Mouse (Mus musculus): Measurements from ENCODE around the gene Cdh4. TPM values are rescaled to one million over a fixed set of nuclear protein-coding genes. Genes with fewer than 3 reads are reported as not detected.

Cdh4 gene
- polyA plus RNA-seq, 1 experiment from 2014 or later, result 8.2 TPM

DNA sequence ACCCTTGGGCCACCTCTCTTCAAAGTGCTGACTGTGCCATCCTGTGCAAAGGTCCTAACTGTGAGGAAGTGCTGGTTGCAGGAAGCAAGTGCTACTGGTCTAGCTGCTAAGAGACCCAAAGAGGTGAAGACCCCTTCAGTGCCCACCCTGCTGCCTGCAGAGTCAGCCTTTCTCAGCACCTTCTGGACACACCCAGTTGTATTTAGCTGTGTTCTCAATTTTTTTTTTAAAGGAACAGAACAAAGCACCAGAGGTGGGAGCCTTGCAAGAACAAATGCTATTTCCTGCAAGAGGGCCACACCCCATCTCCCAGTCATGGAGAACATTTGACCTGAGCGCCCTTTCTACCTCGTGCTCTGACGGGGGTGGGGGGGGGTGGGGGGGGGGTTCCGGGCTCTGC lies 138.2 kb downstream of the Cdh4 start:
- H3K4me2 ChIP-seq (replicated peaks; ENCODE audit: low read depth, low read length), result no peak overlapping the region
- no peaks in the 10 kb centered on the region for H3K36me3 ChIP-seq (ENCODE audit: control insufficient read depth, insufficient read depth, low read length)
- 66% methylated on average over 4 of the region's 4 CpGs for WGBS
- no peaks in the 10 kb centered on the region for H3K9me3 ChIP-seq (ENCODE audit: control insufficient read depth, low read length)
- DNase-seq (ENCODE audit: low spot score) (no peak), ATAC-seq (ENCODE audit: low FRiP score) (no peak)
- no peak overlapping the region for H3K9ac ChIP-seq (ENCODE audit: low read depth, low read length)
- H3K27me3 ChIP-seq (ENCODE audit: control insufficient read depth, insufficient read depth, low read length), result no peaks in the 10 kb centered on the region
- no peaks in the 10 kb centered on the region for H3K4me1 ChIP-seq (replicated peaks; ENCODE audit: control insufficient read depth, insufficient read depth, low read length)
- no peak overlapping the region for H3K27ac ChIP-seq (ENCODE audit: low read depth, low read length)
- no peak overlapping the region for H3K4me3 ChIP-seq (ENCODE audit: low read depth, low read length)

DNA sequence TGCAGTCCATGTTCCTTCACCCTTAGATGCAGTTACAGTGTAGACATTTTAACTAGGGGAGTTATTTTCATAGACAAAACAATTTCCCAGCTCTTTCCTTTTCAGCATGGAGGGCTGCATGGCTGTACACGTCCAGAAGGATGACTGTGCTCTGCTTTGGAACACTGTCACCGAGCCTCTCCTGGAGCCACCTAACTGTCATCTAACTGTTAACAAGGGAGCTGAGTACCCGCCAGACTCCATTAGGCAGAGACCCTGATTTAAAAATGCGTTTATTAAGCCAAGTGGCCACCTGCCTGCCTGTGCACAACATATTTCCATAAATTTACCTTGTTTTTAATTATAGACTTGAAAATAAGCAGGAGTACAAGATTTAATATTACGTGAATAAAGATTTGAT lies 138.8 kb downstream of the Cdh4 start:
- Histone ChIP-seq H3K36me3 (ENCODE audit: control insufficient read depth, insufficient read depth, low read length) (no peaks in the 10 kb centered on the region), H3K27ac (ENCODE audit: low read depth, low read length) (no peak overlapping the region), H3K4me3 (ENCODE audit: low read depth, low read length) (no peak overlapping the region), H3K4me1 (replicated peaks; ENCODE audit: control insufficient read depth, insufficient read depth, low read length) (no peaks in the 10 kb centered on the region), H3K9me3 (ENCODE audit: control insufficient read depth, low read length) (no peaks in the 10 kb centered on the region), H3K27me3 (ENCODE audit: control insufficient read depth, insufficient read depth, low read length) (no peaks in the 10 kb centered on the region), H3K9ac (ENCODE audit: low read depth, low read length) (no peak overlapping the region), H3K4me2 (replicated peaks; ENCODE audit: low read depth, low read length) (no peak overlapping the region)
- ATAC-seq (ENCODE audit: low FRiP score), result no peak
- 79% methylated on average over 5 of the region's 5 CpGs for whole genome bisulfite sequencing
- no peak for DNase-seq (ENCODE audit: low spot score)

DNA sequence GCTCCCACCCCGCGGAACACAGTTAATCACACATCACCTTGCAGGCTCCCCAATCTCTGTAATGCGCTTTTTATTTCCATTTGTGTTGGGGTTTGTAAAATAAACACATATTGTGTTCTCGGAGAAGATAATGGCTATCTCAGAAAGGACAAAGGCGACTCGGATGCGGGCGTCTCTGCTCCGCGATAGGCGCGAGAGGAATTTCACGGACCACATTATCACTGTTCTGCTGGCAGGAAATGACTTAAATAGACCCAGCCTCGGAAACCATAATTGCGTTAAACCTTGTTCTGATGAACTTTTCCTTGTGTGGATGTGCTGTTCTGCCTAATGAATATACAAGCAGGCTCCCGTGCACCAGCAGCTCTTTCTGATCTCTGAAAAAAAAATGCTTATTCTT lies 140.7 kb downstream of the Cdh4 start:
- Histone ChIP-seq H3K4me1 (replicated peaks; ENCODE audit: control insufficient read depth, insufficient read depth, low read length) (no peaks in the 10 kb centered on the region), H3K36me3 (ENCODE audit: control insufficient read depth, insufficient read depth, low read length) (no peaks in the 10 kb centered on the region), H3K9me3 (ENCODE audit: control insufficient read depth, low read length) (no peaks in the 10 kb centered on the region), H3K27ac (ENCODE audit: low read depth, low read length) (no peak overlapping the region), H3K27me3 (ENCODE audit: control insufficient read depth, insufficient read depth, low read length) (no peaks in the 10 kb centered on the region), H3K9ac (ENCODE audit: low read depth, low read length) (no peak overlapping the region), H3K4me3 (ENCODE audit: low read depth, low read length) (no peak overlapping the region), H3K4me2 (replicated peaks; ENCODE audit: low read depth, low read length) (no peak overlapping the region)
- ATAC-seq (ENCODE audit: low FRiP score), result no peak
- 68% methylated on average over 16 of the region's 16 CpGs for WGBS
- DNase-seq (ENCODE audit: low spot score), result no peak

DNA sequence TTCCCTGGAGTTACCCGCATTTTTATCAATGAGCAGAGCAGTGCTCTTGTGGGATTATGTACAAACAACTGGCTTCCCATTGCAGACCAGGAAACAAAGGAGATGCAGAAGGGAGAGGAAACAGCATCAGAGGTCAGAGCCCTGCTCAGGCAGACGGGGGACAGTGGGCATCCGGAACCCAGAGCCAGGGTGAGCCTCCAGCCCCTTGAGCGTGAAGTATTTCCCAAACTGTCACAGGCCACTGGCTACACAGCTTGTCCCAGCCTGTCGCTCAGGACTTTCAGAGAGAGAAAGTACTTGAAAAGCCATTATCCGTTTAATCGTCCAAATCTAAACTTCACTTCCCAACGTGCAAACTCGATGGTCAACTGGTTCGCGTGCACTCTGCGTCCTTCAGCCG lies 142.4 kb downstream of the Cdh4 start:
- Histone ChIP-seq H3K27me3 (ENCODE audit: control insufficient read depth, insufficient read depth, low read length) (no peaks in the 10 kb centered on the region), H3K4me2 (replicated peaks; ENCODE audit: low read depth, low read length) (no peak overlapping the region), H3K9me3 (ENCODE audit: control insufficient read depth, low read length) (no peaks in the 10 kb centered on the region), H3K9ac (ENCODE audit: low read depth, low read length) (no peak overlapping the region), H3K36me3 (ENCODE audit: control insufficient read depth, insufficient read depth, low read length) (no peaks in the 10 kb centered on the region), H3K4me1 (replicated peaks; ENCODE audit: control insufficient read depth, insufficient read depth, low read length) (no peaks in the 10 kb centered on the region), H3K27ac (ENCODE audit: low read depth, low read length) (no peak overlapping the region), H3K4me3 (ENCODE audit: low read depth, low read length) (no peak overlapping the region)
- DNase-seq (ENCODE audit: low spot score) (no peak), ATAC-seq (ENCODE audit: low FRiP score) (no peak)
- 59% methylated on average over 13 of the region's 13 CpGs for WGBS

DNA sequence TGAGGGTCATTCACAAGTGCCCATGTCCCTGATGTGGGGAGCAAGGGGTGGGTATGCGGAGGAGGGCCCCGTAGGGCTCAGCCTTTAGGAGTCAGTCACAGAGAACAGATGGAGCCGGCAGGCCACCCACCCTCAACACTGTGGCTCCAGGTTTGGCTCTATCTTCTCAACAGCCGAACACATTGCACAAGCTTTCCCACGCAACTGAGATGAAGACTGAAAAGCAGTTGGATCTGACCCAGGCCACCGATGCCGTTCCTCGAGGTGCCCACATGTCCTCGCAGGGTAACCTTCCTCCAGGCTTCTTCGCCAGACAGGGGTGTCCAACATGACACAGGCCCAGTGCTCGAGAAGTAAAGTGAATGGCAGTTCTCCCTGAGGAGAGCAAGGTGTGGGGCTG lies 144.2 kb downstream of the Cdh4 start:
- ATAC-seq (ENCODE audit: low FRiP score) (no peak), DNase-seq (ENCODE audit: low spot score) (no peak)
- Histone ChIP-seq H3K4me2 (replicated peaks; ENCODE audit: low read depth, low read length) (no peak overlapping the region), H3K4me1 (replicated peaks; ENCODE audit: control insufficient read depth, insufficient read depth, low read length) (no peaks in the 10 kb centered on the region), H3K4me3 (ENCODE audit: low read depth, low read length) (no peak overlapping the region), H3K27ac (ENCODE audit: low read depth, low read length) (no peak overlapping the region), H3K36me3 (ENCODE audit: control insufficient read depth, insufficient read depth, low read length) (no peaks in the 10 kb centered on the region), H3K27me3 (ENCODE audit: control insufficient read depth, insufficient read depth, low read length) (no peaks in the 10 kb centered on the region), H3K9ac (ENCODE audit: low read depth, low read length) (no peak overlapping the region), H3K9me3 (ENCODE audit: control insufficient read depth, low read length) (no peaks in the 10 kb centered on the region)
- 85% methylated on average over 11 of the region's 11 CpGs for WGBS

DNA sequence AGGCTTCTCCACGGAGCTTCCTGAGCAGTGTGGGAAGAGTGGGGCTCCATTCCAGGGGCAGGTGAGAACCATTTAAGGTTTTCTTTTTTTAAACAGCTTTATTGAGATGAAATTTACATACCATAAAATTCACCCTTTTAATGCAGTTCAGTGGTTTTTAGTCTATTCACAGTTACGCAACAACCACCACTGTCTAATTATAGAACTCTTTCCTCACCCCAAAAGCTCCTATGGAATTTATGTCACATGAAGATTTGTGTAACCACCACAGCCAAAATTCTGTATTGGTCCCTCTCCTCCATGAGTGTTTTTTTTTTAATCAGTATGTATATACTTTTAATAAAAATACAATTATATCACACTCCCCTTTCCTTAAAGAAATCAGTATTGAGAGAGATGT lies 144.8 kb downstream of the Cdh4 start:
- no peaks in the 10 kb centered on the region for H3K36me3 ChIP-seq (ENCODE audit: control insufficient read depth, insufficient read depth, low read length)
- H3K4me2 ChIP-seq (replicated peaks; ENCODE audit: low read depth, low read length), result no peak overlapping the region
- H3K9ac ChIP-seq (ENCODE audit: low read depth, low read length), result no peak overlapping the region
- H3K27ac ChIP-seq (ENCODE audit: low read depth, low read length), result no peak overlapping the region
- DNase-seq (ENCODE audit: low spot score) (no peak), ATAC-seq (ENCODE audit: low FRiP score) (no peak)
- 93% methylated on average over 2 of the region's 2 CpGs for WGBS
- no peaks in the 10 kb centered on the region for H3K27me3 ChIP-seq (ENCODE audit: control insufficient read depth, insufficient read depth, low read length)
- H3K4me1 ChIP-seq (replicated peaks; ENCODE audit: control insufficient read depth, insufficient read depth, low read length), result no peaks in the 10 kb centered on the region
- no peaks in the 10 kb centered on the region for H3K9me3 ChIP-seq (ENCODE audit: control insufficient read depth, low read length)
- H3K4me3 ChIP-seq (ENCODE audit: low read depth, low read length), result no peak overlapping the region

DNA sequence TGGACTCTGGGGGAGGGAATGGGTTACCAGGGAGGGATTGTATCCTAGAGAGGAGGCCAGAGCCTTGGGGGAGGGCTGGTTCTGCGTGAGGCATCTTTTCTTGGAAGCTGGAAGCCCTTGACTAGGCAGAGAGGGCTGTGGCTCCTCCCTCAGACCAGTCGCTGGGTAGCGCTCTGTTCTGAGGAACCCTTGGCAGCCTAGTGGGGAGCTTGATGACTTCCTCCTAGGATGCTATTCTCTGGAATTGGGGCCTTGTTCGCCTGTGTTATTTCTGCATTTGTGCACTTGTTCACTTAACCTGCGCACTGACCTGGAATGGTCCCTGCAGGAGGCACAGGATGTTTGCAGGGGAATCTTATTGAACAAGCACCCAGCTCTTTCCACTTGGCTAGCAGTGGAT lies 149.4 kb downstream of the Cdh4 start:
- Histone ChIP-seq H3K27ac (ENCODE audit: low read depth, low read length) (no peak overlapping the region), H3K27me3 (ENCODE audit: control insufficient read depth, insufficient read depth, low read length) (no peaks in the 10 kb centered on the region), H3K36me3 (ENCODE audit: control insufficient read depth, insufficient read depth, low read length) (no peaks in the 10 kb centered on the region), H3K4me2 (replicated peaks; ENCODE audit: low read depth, low read length) (no peak overlapping the region), H3K4me1 (replicated peaks; ENCODE audit: control insufficient read depth, insufficient read depth, low read length) (0 out of 2 replicates have a peak, but pooled peaks cover under 1% of the 10 kb centered on the region), H3K9me3 (ENCODE audit: control insufficient read depth, low read length) (no peaks in the 10 kb centered on the region), H3K4me3 (ENCODE audit: low read depth, low read length) (no peak overlapping the region), H3K9ac (ENCODE audit: low read depth, low read length) (no peak overlapping the region)
- 51% methylated on average over 5 of the region's 5 CpGs for WGBS
- no peak for DNase-seq (ENCODE audit: low spot score)
- ATAC-seq (ENCODE audit: low FRiP score), result no peak

DNA sequence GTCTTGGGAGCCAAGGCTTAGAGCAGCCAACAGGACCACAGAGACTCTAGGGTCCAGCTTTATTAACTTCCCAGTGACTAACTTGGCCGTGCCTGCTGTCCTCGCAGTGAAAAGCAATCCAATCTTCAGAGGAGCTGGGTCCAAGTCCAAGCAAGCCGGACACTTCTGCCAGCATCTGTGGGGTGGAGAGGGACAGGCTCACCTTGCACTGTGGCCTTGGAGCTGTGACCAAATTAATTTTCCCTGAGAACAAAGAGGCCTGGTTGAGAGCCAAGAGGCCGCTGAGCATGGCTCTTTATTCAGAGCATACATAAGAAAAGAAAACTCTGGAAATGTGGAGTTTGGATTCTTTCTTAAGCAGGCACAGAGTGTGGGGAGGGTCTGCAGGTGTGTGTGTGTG lies 152.8 kb downstream of the Cdh4 start:
- Histone ChIP-seq H3K9me3 (ENCODE audit: control insufficient read depth, low read length) (no peaks in the 10 kb centered on the region), H3K4me1 (replicated peaks; ENCODE audit: control insufficient read depth, insufficient read depth, low read length) (peaks cover 2% of the 10 kb centered on the region; the same call in 1 of the 2 replicates), H3K9ac (ENCODE audit: low read depth, low read length) (no peak overlapping the region), H3K27ac (ENCODE audit: low read depth, low read length) (no peak overlapping the region), H3K4me3 (ENCODE audit: low read depth, low read length) (no peak overlapping the region), H3K36me3 (ENCODE audit: control insufficient read depth, insufficient read depth, low read length) (no peaks in the 10 kb centered on the region), H3K27me3 (ENCODE audit: control insufficient read depth, insufficient read depth, low read length) (no peaks in the 10 kb centered on the region), H3K4me2 (replicated peaks; ENCODE audit: low read depth, low read length) (no peak overlapping the region)
- ATAC-seq (ENCODE audit: low FRiP score), result no peak
- WGBS, result 73% methylated on average over 4 of the region's 4 CpGs
- no peak for DNase-seq (ENCODE audit: low spot score)

DNA sequence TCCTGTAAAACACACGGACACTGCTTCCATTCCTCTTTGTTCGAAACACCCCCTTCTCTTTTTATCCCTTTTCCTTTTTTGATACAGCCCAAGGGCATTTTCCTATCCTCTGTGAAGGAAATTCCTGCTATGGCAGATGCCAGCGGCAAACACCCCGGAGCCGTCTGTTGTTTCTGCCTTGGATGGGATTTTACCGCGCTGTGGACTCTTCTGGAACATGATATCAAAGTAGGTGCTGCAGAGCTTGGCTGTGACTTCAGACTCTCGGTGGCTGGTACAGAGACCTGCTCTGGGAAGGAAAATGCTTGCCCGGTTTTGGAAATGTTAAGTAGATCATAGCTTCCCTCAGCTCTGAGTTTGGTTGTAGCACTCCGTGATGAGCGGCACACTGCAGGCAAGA lies 156.7 kb downstream of the Cdh4 start:
- Histone ChIP-seq H3K4me3 (ENCODE audit: low read depth, low read length) (no peak overlapping the region), H3K9ac (ENCODE audit: low read depth, low read length) (no peak overlapping the region; the same call in 1 of the 2 replicates), H3K9me3 (ENCODE audit: control insufficient read depth, low read length) (no peaks in the 10 kb centered on the region), H3K36me3 (ENCODE audit: control insufficient read depth, insufficient read depth, low read length) (no peaks in the 10 kb centered on the region), H3K4me2 (replicated peaks; ENCODE audit: low read depth, low read length) (no peak overlapping the region), H3K4me1 (replicated peaks; ENCODE audit: control insufficient read depth, insufficient read depth, low read length) (peaks cover 2% of the 10 kb centered on the region; the same call in 1 of the 2 replicates), H3K27me3 (ENCODE audit: control insufficient read depth, insufficient read depth, low read length) (no peaks in the 10 kb centered on the region), H3K27ac (ENCODE audit: low read depth, low read length) (no peak overlapping the region)
- no peak for DNase-seq (ENCODE audit: low spot score)
- WGBS, result 88% methylated on average over 11 of the region's 11 CpGs
- ATAC-seq (ENCODE audit: low FRiP score), result no peak

Data from hindbrain, embryonic 11.5 days (tissue).